Mouse (Mus musculus): Measurements from ENCODE around the gene Nup62. TPM values are rescaled to one million over a fixed set of nuclear protein-coding genes. Genes with fewer than 3 reads are reported as not detected.

The Nup62 gene
- total RNA-seq, 2 experiments from 2014 or later, result 39.8 to 126 TPM

- peak; percentile 64 for ATAC-seq (replicated peaks; ENCODE audit: poor library complexity)
Measured at GRCm38 (mm10) chr7:44848561-44849415, 32.9 kb downstream of the Nup62 start, which contains the start of the genes Akt1s1 and Tbc1d17. Gene Akt1s1 (plus strand): TSS chr7:44848991. Gene Tbc1d17 (minus strand): TSS chr7:44849079.

- ATAC-seq (replicated peaks; ENCODE audit: poor library complexity), result peak; percentile 52
Measured at GRCm38 (mm10) chr7:44849416-44850111, 33.7 kb downstream of the Nup62 start.

GRCm38 (mm10) chr7:44850146-44850545 lies 34.3 kb downstream of the Nup62 start:
- 0 out of 2 replicates have a peak, but pooled peaks have one; percentile 4 for ATAC-seq (replicated peaks; ENCODE audit: poor library complexity)

- ATAC-seq (replicated peaks; ENCODE audit: poor library complexity), result no peak
Measured at GRCm38 (mm10) chr7:44850789-44851624, 35.1 kb downstream of the Nup62 start.

- no peak for ATAC-seq (replicated peaks; ENCODE audit: poor library complexity)
Measured at GRCm38 (mm10) chr7:44851625-44852234, 35.8 kb downstream of the Nup62 start.

- ATAC-seq (replicated peaks; ENCODE audit: poor library complexity), result no peak
Measured at GRCm38 (mm10) chr7:44852259-44853027, 36.6 kb downstream of the Nup62 start.

GRCm38 (mm10) chr7:44853065-44853464 lies 37.2 kb downstream of the Nup62 start:
- no peak for ATAC-seq (replicated peaks; ENCODE audit: poor library complexity)

GRCm38 (mm10) chr7:44853596-44854355 lies 37.9 kb downstream of the Nup62 start:
- ATAC-seq (replicated peaks; ENCODE audit: poor library complexity), result no peak

- ATAC-seq (replicated peaks; ENCODE audit: poor library complexity), result peak; percentile 25; the same call in 1 of the 2 replicates
Measured at GRCm38 (mm10) chr7:44854356-44855031, 38.6 kb downstream of the Nup62 start.

- ATAC-seq (replicated peaks; ENCODE audit: poor library complexity), result no peak
Measured at GRCm38 (mm10) chr7:44855036-44855435, 39.1 kb downstream of the Nup62 start.

GRCm38 (mm10) chr7:44856265-44856916 lies 40.5 kb downstream of the Nup62 start:
- peak; percentile 6; the same call in 1 of the 2 replicates for ATAC-seq (replicated peaks; ENCODE audit: poor library complexity)

- ATAC-seq (replicated peaks; ENCODE audit: poor library complexity), result peak; percentile 61
Measured at GRCm38 (mm10) chr7:44857042-44857552, 41.2 kb downstream of the Nup62 start, which contains the start of gene Pnkp. Gene Pnkp (plus strand): TSS chr7:44857139.

- peak; percentile 43 for ATAC-seq (replicated peaks; ENCODE audit: poor library complexity)
Measured at GRCm38 (mm10) chr7:44857905-44858304, 42.0 kb downstream of the Nup62 start.

GRCm38 (mm10) chr7:44859896-44860295 lies 44.0 kb downstream of the Nup62 start:
- ATAC-seq (replicated peaks; ENCODE audit: poor library complexity), result no peak

GRCm38 (mm10) chr7:44860576-44861428 lies 44.9 kb downstream of the Nup62 start:
- peak; percentile 50 for ATAC-seq (replicated peaks; ENCODE audit: poor library complexity)

GRCm38 (mm10) chr7:44861429-44861816 lies 45.5 kb downstream of the Nup62 start:
- no peak for ATAC-seq (replicated peaks; ENCODE audit: poor library complexity)

- ATAC-seq (replicated peaks; ENCODE audit: poor library complexity), result no peak
Measured at GRCm38 (mm10) chr7:44862434-44862833, 46.5 kb downstream of the Nup62 start.

All from megakaryocyte progenitor cell, adult 5-6 weeks (primary cell).